9 mouse cellular contexts compared by ENCODE assay signal in the genomic region with DNA sequence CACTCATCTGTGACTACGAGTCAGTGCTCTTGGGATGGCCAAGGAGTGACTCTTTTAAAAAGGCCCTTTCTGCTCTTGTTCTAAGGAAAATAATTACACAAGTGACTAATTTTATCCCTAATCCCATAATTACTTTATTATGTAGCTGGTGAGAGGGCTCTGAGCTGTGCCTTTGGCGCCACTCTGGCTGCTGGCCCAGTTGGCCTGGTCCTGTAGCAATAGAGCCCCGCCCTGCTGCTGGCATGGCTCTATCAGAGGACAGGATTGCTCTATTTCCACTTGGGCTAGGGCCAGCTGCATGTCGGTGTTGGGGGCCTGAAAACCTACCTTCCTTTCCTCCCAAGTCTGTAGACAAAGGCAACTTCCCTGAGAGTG. TPM values are rescaled to one million over a fixed set of nuclear protein-coding genes. Genes with fewer than 3 reads are reported as not detected.
DNase-seq lines count a peak whose midpoint lies in the region; ATAC-seq and TF ChIP-seq lines count a peak whose summit lies in the region.
"Had no signal": no experiment of that assay in that cellular context is flagged by ENCODE, and none has a peak within 500 bp of the region (broad histone marks: within the 10 kb centered on the region; RNA-seq: fewer than 3 reads in every experiment).

No protein-coding gene starts in this region.

- no peaks in the 10 kb centered on the region for H3K27me3 ChIP-seq in forebrain, embryonic 15.5 days
- no peaks in the 10 kb centered on the region for H3K27me3 ChIP-seq in forebrain, embryonic 16.5 days (replicated peaks; ENCODE audit: control insufficient read depth, insufficient read depth, low read length)
- no peaks in the 10 kb centered on the region for H3K27me3 ChIP-seq in liver, adult 2 months (ENCODE audit: control insufficient read depth, insufficient read depth, low read length)
- peaks cover 17% of the 10 kb centered on the region for H3K27me3 ChIP-seq in liver, embryonic 12.5 days (replicated peaks)
- no peaks in the 10 kb centered on the region for H3K27me3 ChIP-seq in embryonic facial prominence, embryonic 14.5 days (replicated peaks; ENCODE audit: control insufficient read depth, insufficient read depth, low read length)
- H3K27me3 ChIP-seq in hindbrain, embryonic 11.5 days (ENCODE audit: control insufficient read depth, insufficient read depth, low read length) = no peaks in the 10 kb centered on the region

- TF ChIP-seq CTCF in liver, adult 2 months (IDR thresholded peaks at IDR 0.05; ENCODE audit: low read depth, low read length) = no peak

- no peaks in the 10 kb centered on the region for H3K9me3 ChIP-seq in forebrain, embryonic 15.5 days
- no peaks in the 10 kb centered on the region for H3K9me3 ChIP-seq in forebrain, embryonic 16.5 days (ENCODE audit: control insufficient read depth, low read length)
- no peaks in the 10 kb centered on the region for H3K9me3 ChIP-seq in liver, embryonic 12.5 days (replicated peaks)
- H3K9me3 ChIP-seq in embryonic facial prominence, embryonic 14.5 days (ENCODE audit: control insufficient read depth, low read length) = no peaks in the 10 kb centered on the region
- H3K9me3 ChIP-seq in hindbrain, embryonic 11.5 days (ENCODE audit: control insufficient read depth, low read length) = no peaks in the 10 kb centered on the region

- H3K27ac ChIP-seq in forebrain, embryonic 15.5 days (replicated peaks) = no peak overlapping the region
- H3K27ac ChIP-seq in forebrain, embryonic 16.5 days (ENCODE audit: low read length) = no peak overlapping the region
- no peak overlapping the region for H3K27ac ChIP-seq in liver, adult 2 months (replicated peaks; ENCODE audit: insufficient read depth, low read depth, low read length)
- H3K27ac ChIP-seq in liver, embryonic 12.5 days = no peak overlapping the region
- H3K27ac ChIP-seq in embryonic facial prominence, embryonic 14.5 days (replicated peaks; ENCODE audit: low read depth, low read length) = no peak overlapping the region
- no peak overlapping the region for H3K27ac ChIP-seq in hindbrain, embryonic 11.5 days (ENCODE audit: low read depth, low read length)

- H3K4me2 ChIP-seq in forebrain, embryonic 15.5 days (replicated peaks) = no peak overlapping the region
- H3K4me2 ChIP-seq in forebrain, embryonic 16.5 days (ENCODE audit: low read length) = no peak overlapping the region
- H3K4me2 ChIP-seq in liver, embryonic 12.5 days = no peak overlapping the region
- H3K4me2 ChIP-seq in embryonic facial prominence, embryonic 14.5 days (ENCODE audit: low read depth, low read length) = no peak overlapping the region
- no peak overlapping the region for H3K4me2 ChIP-seq in hindbrain, embryonic 11.5 days (replicated peaks; ENCODE audit: low read depth, low read length)
- H3K4me2 ChIP-seq: lung, embryonic 14.5 days had no signal

- no peaks in the 10 kb centered on the region for H3K36me3 ChIP-seq in forebrain, embryonic 15.5 days
- H3K36me3 ChIP-seq in forebrain, embryonic 16.5 days (ENCODE audit: control insufficient read depth, insufficient read depth) = no peaks in the 10 kb centered on the region
- H3K36me3 ChIP-seq in liver, adult 2 months (ENCODE audit: control insufficient read depth, insufficient read depth, low read length) = no peaks in the 10 kb centered on the region
- no peaks in the 10 kb centered on the region for H3K36me3 ChIP-seq in liver, embryonic 12.5 days
- H3K36me3 ChIP-seq in embryonic facial prominence, embryonic 14.5 days (ENCODE audit: control insufficient read depth, insufficient read depth, low read length) = no peaks in the 10 kb centered on the region
- H3K36me3 ChIP-seq in hindbrain, embryonic 11.5 days (ENCODE audit: control insufficient read depth, insufficient read depth, low read length) = no peaks in the 10 kb centered on the region

- no peak overlapping the region for H3K4me3 ChIP-seq in forebrain, embryonic 15.5 days
- no peak overlapping the region for H3K4me3 ChIP-seq in forebrain, embryonic 16.5 days (replicated peaks; ENCODE audit: low read length)
- no peak overlapping the region for H3K4me3 ChIP-seq in liver, adult 2 months (ENCODE audit: insufficient read depth, low read depth, low read length)
- no peak overlapping the region for H3K4me3 ChIP-seq in liver, embryonic 12.5 days
- no peak overlapping the region for H3K4me3 ChIP-seq in embryonic facial prominence, embryonic 14.5 days (ENCODE audit: low read depth, low read length)
- H3K4me3 ChIP-seq in hindbrain, embryonic 11.5 days (ENCODE audit: low read depth, low read length) = no peak overlapping the region

- ATAC-seq in forebrain, embryonic 15.5 days (replicated peaks) = 0 out of 2 replicates have a peak, but pooled peaks have one; percentile 18
- no peak; the same call in 1 of the 2 replicates for ATAC-seq in forebrain, embryonic 16.5 days
- ATAC-seq in liver, embryonic 12.5 days = no peak
- ATAC-seq in embryonic facial prominence, embryonic 14.5 days (ENCODE audit: low read depth) = peak; percentile 60; the same call in 1 of the 2 replicates
- no peak for ATAC-seq in hindbrain, embryonic 11.5 days (ENCODE audit: low FRiP score)

- H3K4me1 ChIP-seq in forebrain, embryonic 15.5 days = peaks cover 22% of the 10 kb centered on the region
- H3K4me1 ChIP-seq in forebrain, embryonic 16.5 days (replicated peaks; ENCODE audit: control insufficient read depth, insufficient read depth, low read length) = peaks cover 23% of the 10 kb centered on the region
- H3K4me1 ChIP-seq in liver, adult 2 months (ENCODE audit: control insufficient read depth, insufficient read depth, low read length) = peaks cover 12% of the 10 kb centered on the region
- H3K4me1 ChIP-seq in liver, embryonic 12.5 days = no peaks in the 10 kb centered on the region
- peaks cover 3% of the 10 kb centered on the region; the same call in 1 of the 2 replicates for H3K4me1 ChIP-seq in embryonic facial prominence, embryonic 14.5 days (ENCODE audit: control insufficient read depth, insufficient read depth, low read length)
- peaks cover 2% of the 10 kb centered on the region; the same call in 1 of the 2 replicates for H3K4me1 ChIP-seq in hindbrain, embryonic 11.5 days (replicated peaks; ENCODE audit: control insufficient read depth, insufficient read depth, low read length)

- intact Hi-C loops in gastrocnemius, postnatal 36 days (cut with DNase I) = no loop called here

- DNase-seq in liver, adult 2 months (ENCODE audit: extremely low read depth, low read depth, low spot score) = peak; percentile 56
- peak; percentile 72 for DNase-seq in embryonic facial prominence, embryonic 14.5 days (ENCODE audit: low spot score)
- peak; percentile 36 for DNase-seq in lung, postnatal 25 days (ENCODE audit: low spot score)
- DNase-seq in gastrocnemius, postnatal 36 days = no peak
- no peak for DNase-seq in hindbrain, embryonic 11.5 days (ENCODE audit: low spot score)
- DNase-seq: lung, embryonic 14.5 days had no signal

- WGBS in forebrain, embryonic 15.5 days = 23% methylated on average over 4 of the region's 4 CpGs
- WGBS in forebrain, embryonic 16.5 days = 18% methylated on average over 4 of the region's 4 CpGs
- WGBS in liver, adult 2 months = 20% methylated on average over 4 of the region's 4 CpGs
- WGBS in liver, embryonic 12.5 days (ENCODE audit: insufficient replicate concordance) = 55% methylated on average over 4 of the region's 4 CpGs
- 42% methylated on average over 4 of the region's 4 CpGs for WGBS in embryonic facial prominence, embryonic 14.5 days
- 77% methylated on average over 4 of the region's 4 CpGs for WGBS in hindbrain, embryonic 11.5 days

- no peak overlapping the region for H3K9ac ChIP-seq in forebrain, embryonic 15.5 days (replicated peaks)
- no peak overlapping the region for H3K9ac ChIP-seq in forebrain, embryonic 16.5 days (replicated peaks; ENCODE audit: low read depth, low read length)
- no peak overlapping the region for H3K9ac ChIP-seq in liver, adult 2 months (ENCODE audit: low read depth, low read length)
- no peak overlapping the region for H3K9ac ChIP-seq in liver, embryonic 12.5 days
- no peak overlapping the region for H3K9ac ChIP-seq in embryonic facial prominence, embryonic 14.5 days (ENCODE audit: low read depth, low read length)
- H3K9ac ChIP-seq in hindbrain, embryonic 11.5 days (ENCODE audit: low read depth, low read length) = no peak overlapping the region
- H3K9ac ChIP-seq: lung, embryonic 14.5 days had no signal

- no peaks in the 10 kb centered on the region for H3K79me2 ChIP-seq in liver, adult 2 months (ENCODE audit: control insufficient read depth, insufficient read depth, low read length)

- TF ChIP-seq POLR2A in liver, adult 2 months (IDR thresholded peaks at IDR 0.05; ENCODE audit: extremely low read depth, insufficient read depth, low read length) = no peak

RNA-seq across cellular contexts. Expression of a gene that starts 36.6 kb away (rescaled TPM):
- 11.2 and 11.4 TPM in 2 replicates for polyA plus RNA-seq in forebrain, embryonic 15.5 days (2015; fragmentation: Nextera tagmentation; extraction: Ambion mirVana)
- 10.7 and 15.5 TPM in 2 replicates for polyA plus RNA-seq in forebrain, embryonic 16.5 days (2015; fragmentation: Nextera tagmentation; extraction: Ambion mirVana)
- total RNA-seq in liver, adult 2 months (2014; rRNA removed) = 1.2 and 1.3 TPM in 2 replicates
- 0.72 and 1.1 TPM in 2 replicates for polyA plus RNA-seq in liver, adult 2 months (2012; rRNA removed)
- 0.75 and 1.0 TPM in 2 replicates for polyA plus RNA-seq in liver, embryonic 12.5 days (2016; fragmentation: Nextera tagmentation; extraction: Ambion mirVana)
- 4.0 and 4.7 TPM in 2 replicates for polyA plus RNA-seq in embryonic facial prominence, embryonic 14.5 days (2014; fragmentation: Nextera tagmentation; extraction: Ambion mirVana)
- 1 to 10 TPM; 4.3 to 4.9 TPM for total RNA-seq in gastrocnemius, postnatal 36 days (2021)
- 4.0 and 5.0 TPM in 2 replicates for polyA plus RNA-seq in hindbrain, embryonic 11.5 days (2014; fragmentation: Nextera tagmentation; extraction: Ambion mirVana)

Comparison
In these comparisons a context has a peak if more than half of its experiments do, and no peak if none do; other contexts are left out.
1. ATAC-seq: peak in forebrain, embryonic 15.5 days (single experiment) and embryonic facial prominence, embryonic 14.5 days (single experiment); none in forebrain, embryonic 16.5 days (single experiment), liver, embryonic 12.5 days (single experiment) and hindbrain, embryonic 11.5 days (single experiment).
2. DNase-seq: peak in liver, adult 2 months (single experiment), embryonic facial prominence, embryonic 14.5 days (single experiment) and lung, postnatal 25 days (single experiment); none in gastrocnemius, postnatal 36 days (0 of 2) and hindbrain, embryonic 11.5 days (single experiment).